In the genomic region with DNA sequence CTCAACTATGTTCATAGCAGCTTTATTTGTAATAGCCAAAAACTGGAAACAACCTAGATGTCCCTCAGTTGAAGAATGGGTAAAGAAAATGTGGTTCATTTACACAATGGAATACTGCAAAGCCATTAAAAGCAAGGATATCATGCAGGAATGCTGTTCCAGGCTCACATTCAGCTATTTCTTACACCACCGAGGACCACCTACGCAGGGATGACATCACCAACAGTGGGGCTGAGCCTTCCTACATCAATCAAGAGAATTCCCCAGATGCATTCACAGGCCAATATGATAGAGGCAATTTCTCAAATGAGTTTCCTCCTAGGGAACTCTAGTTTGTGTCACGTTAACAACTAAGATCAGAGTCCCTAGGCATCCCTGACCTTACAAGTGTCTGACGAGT, we compare ENCODE assay signal across 24 mouse cellular contexts. TPM values are rescaled to one million over a fixed set of nuclear protein-coding genes. Genes with fewer than 3 reads are reported as not detected.
"Had no signal": no experiment of that assay in that cellular context is flagged by ENCODE, and none has a peak within 500 bp of the region (broad histone marks: within the 10 kb centered on the region; RNA-seq: fewer than 3 reads in every experiment).

No protein-coding gene starts in this region.

- H3K4me1 ChIP-seq: intestine, embryonic 15.5 days; kidney, embryonic 15.5 days; limb, embryonic 12.5 days; limb, embryonic 15.5 days had no signal

- H3K4me2 ChIP-seq: intestine, embryonic 15.5 days; kidney, embryonic 15.5 days; limb, embryonic 12.5 days; limb, embryonic 15.5 days; liver, embryonic 11.5 days; lung, embryonic 14.5 days; midbrain, embryonic 12.5 days; midbrain, embryonic 15.5 days; neural tube, embryonic 12.5 days; neural tube, embryonic 15.5 days had no signal

- H3K9me3 ChIP-seq: intestine, embryonic 15.5 days; kidney, embryonic 15.5 days; limb, embryonic 15.5 days; midbrain, embryonic 12.5 days; midbrain, embryonic 15.5 days; neural tube, embryonic 15.5 days had no signal

- H3K27me3 ChIP-seq: intestine, embryonic 15.5 days; kidney, embryonic 15.5 days; limb, embryonic 12.5 days; limb, embryonic 15.5 days; midbrain, embryonic 12.5 days; midbrain, embryonic 15.5 days; neural tube, embryonic 12.5 days; neural tube, embryonic 15.5 days had no signal

- H3K27ac ChIP-seq: intestine, embryonic 15.5 days; kidney, embryonic 15.5 days; left cerebral cortex, adult 2 months; limb, embryonic 12.5 days; limb, embryonic 15.5 days; liver, embryonic 14.5 days; macrophage; midbrain, embryonic 12.5 days; midbrain, embryonic 15.5 days; neural tube, embryonic 12.5 days; neural tube, embryonic 15.5 days; stomach, postnatal 0 days had no signal

- H3K4me3 ChIP-seq: intestine, embryonic 15.5 days; kidney, embryonic 15.5 days; left cerebral cortex, adult 2 months; limb, embryonic 12.5 days; limb, embryonic 15.5 days; midbrain, embryonic 12.5 days; midbrain, embryonic 15.5 days; neural tube, embryonic 12.5 days; neural tube, embryonic 15.5 days had no signal

- DNase-seq: kidney, adult 11 months; kidney, adult 8-10 months; kidney, postnatal 10 days; kidney, postnatal 36 days; liver, postnatal 0 days; lung, embryonic 14.5 days; right cerebral cortex, postnatal 25 days; thymus, adult 2 months; thymus, postnatal 14 days; thymus, postnatal 4 days had no signal

- ATAC-seq: intestine, embryonic 15.5 days; liver, postnatal 0 days; lung, postnatal 0 days; midbrain, embryonic 15.5 days had no signal

- H3K36me3 ChIP-seq: intestine, embryonic 15.5 days; kidney, embryonic 15.5 days; limb, embryonic 12.5 days; limb, embryonic 15.5 days; midbrain, embryonic 12.5 days; midbrain, embryonic 15.5 days; neural tube, embryonic 15.5 days had no signal

- H3K9ac ChIP-seq: intestine, embryonic 15.5 days; kidney, embryonic 15.5 days; limb, embryonic 12.5 days; limb, embryonic 15.5 days; liver, embryonic 14.5 days; liver, postnatal 0 days; lung, embryonic 14.5 days; midbrain, embryonic 12.5 days; midbrain, embryonic 15.5 days; neural tube, embryonic 12.5 days; neural tube, embryonic 15.5 days had no signal

RNA-seq across cellular contexts. Expression of gene Phf21b, which starts 32.8 kb away (rescaled TPM):
- polyA plus RNA-seq: liver, postnatal 0 days had no signal
